Mouse (Mus musculus) lung, adult 2 months (tissue): ENCODE results near the gene Ccdc13.

Experiments
- CTCF ChIP-seq: fragments of 200-500 bp; IDR thresholded peaks from 2 replicates; pipeline ENCODE4 v1.5.1; 2011; ENCODE audit warnings: mild to moderate bottlenecking, low read length, control low read depth; ENCODE audit not compliant: insufficient read depth
- POLR2A ChIP-seq: fragments of 200-500 bp; IDR thresholded peaks from 2 replicates; pipeline ENCODE4 v1.6.1; 2011; ENCODE audit warnings: low read depth, mild to moderate bottlenecking, control low read depth, low read length, borderline replicate concordance; ENCODE audit errors: extremely low read depth

GRCm38 (mm10) chr9:121847842-121848241, 8.6 kb upstream of the Ccdc13 start:
- TF ChIP-seq POLR2A (no peak), CTCF (no peak)
